Mouse (Mus musculus): ENCODE data around the gene Naa15.

Gene Naa15

GRCm38 (mm10) chr3:51504385-51504952 lies 89.5 kb downstream of the Naa15 start:
- intact Hi-C loops (cut with DNase I), result no loop called here

GRCm38 (mm10) chr3:51505465-51505864 lies 90.5 kb downstream of the Naa15 start:
- intact Hi-C loops (cut with DNase I), result no loop called here

GRCm38 (mm10) chr3:51510903-51511302 lies 96.0 kb downstream of the Naa15 start:
- intact Hi-C loops (cut with DNase I), result loop anchor here (2.0 kb wide), 1 partner anchor 138 kb away; no protein-coding TSS in a partner anchor

GRCm38 (mm10) chr3:51511983-51512382 lies 97.0 kb downstream of the Naa15 start:
- intact Hi-C loops (cut with DNase I), result loop anchor here (2.0 kb wide), 1 partner anchor 137 kb away; no protein-coding TSS in a partner anchor

GRCm38 (mm10) chr3:51517467-51517866 lies 102.5 kb downstream of the Naa15 start:
- intact Hi-C loops (cut with DNase I), result no loop called here

GRCm38 (mm10) chr3:51517878-51518762 lies 103.2 kb downstream of the Naa15 start:
- intact Hi-C loops (cut with DNase I), result no loop called here

GRCm38 (mm10) chr3:51518763-51519121 lies 103.8 kb downstream of the Naa15 start:
- intact Hi-C loops (cut with DNase I), result no loop called here

GRCm38 (mm10) chr3:51521262-51521661 lies 106.3 kb downstream of the Naa15 start:
- intact Hi-C loops (cut with DNase I), result no loop called here

- intact Hi-C loops (cut with DNase I), result no loop called here
Observed at GRCm38 (mm10) chr3:51525186-51525785, 110.3 kb downstream of the Naa15 start.
